26 mouse cellular contexts compared by ENCODE assay signal in genomic region chr11:51347756-51348155, GRCm38 (mm10).
"Had no signal": no experiment of that assay in that cellular context is flagged by ENCODE, and none has a peak within 500 bp of the region (broad histone marks: within the 10 kb centered on the region; RNA-seq: fewer than 3 reads in every experiment).

No protein-coding gene starts in this region.

- H3K4me1 ChIP-seq: liver, embryonic 13.5 days; liver, embryonic 15.5 days had no signal

- H3K27ac ChIP-seq: gastrocnemius, adult 2 months; heart, adult 2 months; hindbrain, embryonic 10.5 days; hindbrain, embryonic 12.5 days; hindbrain, embryonic 14.5 days; intestine, embryonic 15.5 days; limb, embryonic 12.5 days; liver, embryonic 13.5 days; liver, embryonic 15.5 days had no signal

- H3K4me2 ChIP-seq: heart, embryonic 11.5 days; hindbrain, embryonic 12.5 days; hindbrain, embryonic 14.5 days; intestine, embryonic 15.5 days; limb, embryonic 12.5 days; liver, embryonic 11.5 days; liver, embryonic 13.5 days; liver, embryonic 15.5 days had no signal

- DNase-seq: gastrocnemius, adult 2 months; gastrocnemius, postnatal 10 days; gastrocnemius, postnatal 25 days; heart, adult 2 months; heart, postnatal 10 days; heart, postnatal 4 days; kidney, adult 18-20 months; kidney, adult 8-10 months; kidney, postnatal 14 days; kidney, postnatal 36 days; layer of hippocampus, adult 9-11 months; layer of hippocampus, postnatal 36 days; left cerebral cortex, postnatal 4 days; liver; liver, embryonic 13.5 days had no signal

- H3K9ac ChIP-seq: hindbrain, embryonic 12.5 days; hindbrain, embryonic 14.5 days; intestine, embryonic 15.5 days; limb, embryonic 12.5 days; liver, embryonic 13.5 days; liver, embryonic 15.5 days had no signal

- H3K9me3 ChIP-seq: hindbrain, embryonic 10.5 days; hindbrain, embryonic 12.5 days; intestine, embryonic 15.5 days; limb, embryonic 12.5 days; liver, embryonic 13.5 days; liver, embryonic 15.5 days had no signal

- H3K36me3 ChIP-seq: hindbrain, embryonic 10.5 days; hindbrain, embryonic 12.5 days; intestine, embryonic 15.5 days; limb, embryonic 12.5 days; liver, embryonic 13.5 days; liver, embryonic 15.5 days had no signal

- H3K4me3 ChIP-seq: gastrocnemius, adult 2 months; heart, adult 2 months; hindbrain, embryonic 10.5 days; hindbrain, embryonic 12.5 days; intestine, embryonic 15.5 days; limb, embryonic 12.5 days; liver, embryonic 13.5 days; liver, embryonic 15.5 days had no signal

- H3K27me3 ChIP-seq: hindbrain, embryonic 12.5 days; intestine, embryonic 15.5 days; liver, embryonic 13.5 days; liver, embryonic 15.5 days had no signal

- ATAC-seq: hindbrain, embryonic 16.5 days; inflammation-experienced regulatory T-cells, adult 6 months; intestine, embryonic 15.5 days; intestine, postnatal 0 days had no signal
